Mouse (Mus musculus) forebrain, postnatal 0 days (tissue): ENCODE measurements at regions not wholly inside any gene's neighbourhood (a gene's known extent, or its start where the extent isn't known, plus 50 kb on each side); places are given as distances from the start of the nearest gene placed in this dataset.

ENCODE experiments used
- ATAC-seq: fragments of 200-750 bp; cut with Nextera tagmentation; 2 replicates; pipeline ENCODE4 v1.8.0; 2017; ENCODE audit warnings: mild to moderate bottlenecking, moderate library complexity
- DNase-seq: peaks from one replicate; pipeline ENCODE4 v3.0.0-alpha.2; 2015
- H3K27ac ChIP-seq: fragments of 300-500 bp; sonication (generic); 2 replicates; pipeline ENCODE4 v1.5.1; 2014; ENCODE audit warnings: low read depth, mild to moderate bottlenecking, antibody characterized with exemption, low read length, moderate library complexity, mixed read lengths
- H3K27me3 ChIP-seq: fragments of 300-500 bp; sonication (generic); 2 replicates; pipeline ENCODE4 v1.6.1; 2014; ENCODE audit warnings: mild to moderate bottlenecking, low read length, mixed read lengths; ENCODE audit not compliant: insufficient read depth
- H3K36me3 ChIP-seq: fragments of 300-500 bp; sonication (generic); 2 replicates; pipeline ENCODE4 v1.6.1; 2014; ENCODE audit warnings: mild to moderate bottlenecking, moderate library complexity; ENCODE audit not compliant: insufficient read depth
- H3K4me1 ChIP-seq: fragments of 300-500 bp; sonication (generic); 2 replicates; pipeline ENCODE4 v1.6.1; 2014; ENCODE audit warnings: antibody characterized with exemption; ENCODE audit not compliant: insufficient read depth
- H3K4me2 ChIP-seq: fragments of 300-500 bp; sonication (generic); 2 replicates; pipeline ENCODE4 v1.6.1; 2014; ENCODE audit warnings: low read depth, mild to moderate bottlenecking, moderate library complexity
- H3K4me3 ChIP-seq: fragments of 300-500 bp; sonication (generic); 2 replicates; pipeline ENCODE4 v1.5.1; 2014; ENCODE audit warnings: low read depth, low read length, mixed read lengths
- H3K9ac ChIP-seq: fragments of 300-500 bp; sonication (generic); 2 replicates; pipeline ENCODE4 v1.6.1; 2014; ENCODE audit warnings: mild to moderate bottlenecking
- H3K9me3 ChIP-seq: fragments of 300-500 bp; sonication (generic); 2 replicates; pipeline ENCODE4 v1.6.1; 2016; ENCODE audit warnings: low read length
- CTCF ChIP-seq: sonication (generic); IDR thresholded peaks from 2 replicates; pipeline ENCODE4 v1.5.1; 2016; ENCODE audit warnings: antibody characterized with exemption, control low read depth, low read depth
- WGBS: fragments of 180-500 bp; shearing (Covaris S2); extraction: QIAGEN DNeasy Blood & Tissue Kit; methylation state at CpG from one replicate; pipeline ENCODE4 v1.1.7; 2014; 5-methylcytosine and 5-hydroxymethylcytosine counted together

DNA sequence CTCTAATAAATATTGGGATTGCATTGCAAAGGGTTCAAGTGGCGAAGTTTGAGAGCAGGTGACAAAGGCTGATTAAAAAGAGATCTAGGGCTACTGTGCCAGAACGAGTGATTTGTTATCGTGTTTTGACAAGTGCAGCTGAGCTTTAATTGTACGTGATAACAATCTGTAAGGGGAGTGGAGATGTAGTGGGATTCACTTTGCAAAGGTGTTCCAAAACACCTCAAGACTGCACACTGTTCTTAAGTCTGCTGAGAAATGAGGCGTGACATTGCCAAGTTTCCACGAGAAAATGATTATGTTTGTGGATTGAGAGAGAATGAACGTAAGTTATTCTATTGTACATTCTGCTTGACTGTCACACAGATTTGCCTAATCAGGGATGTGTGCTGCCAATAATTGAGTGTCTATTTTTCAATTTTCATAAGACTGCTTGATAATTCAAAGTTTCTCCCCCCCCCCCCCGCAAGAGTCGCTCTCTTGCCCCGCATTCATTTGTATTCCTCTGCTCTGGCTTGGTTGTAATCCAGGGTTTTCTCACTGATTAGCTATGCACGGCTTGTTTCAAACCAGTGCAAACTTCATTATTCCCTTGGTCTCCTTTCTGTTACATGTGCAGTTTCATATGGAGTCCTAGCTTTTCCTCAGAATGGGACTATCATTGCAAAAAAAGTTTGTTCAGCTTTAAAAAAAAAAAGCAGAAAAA is 385.7 kb downstream of the Olfm4 start:
- no peak for TF ChIP-seq CTCF
- Histone ChIP-seq H3K9ac (no peak overlapping the region), H3K36me3 (no peaks in the 10 kb centered on the region), H3K4me2 (0 out of 2 replicates have a peak overlapping the region, but pooled peaks have one; percentile 1), H3K27me3 (no peaks in the 10 kb centered on the region), H3K9me3 (no peaks in the 10 kb centered on the region), H3K27ac (no peak overlapping the region), H3K4me1 (no peaks in the 10 kb centered on the region), H3K4me3 (no peak overlapping the region)
- ATAC-seq (peak; percentile 36; the same call in 1 of the 2 replicates), DNase-seq (peak; percentile 9)
- 13% methylated on average over 11 of the region's 11 CpGs for WGBS

DNA sequence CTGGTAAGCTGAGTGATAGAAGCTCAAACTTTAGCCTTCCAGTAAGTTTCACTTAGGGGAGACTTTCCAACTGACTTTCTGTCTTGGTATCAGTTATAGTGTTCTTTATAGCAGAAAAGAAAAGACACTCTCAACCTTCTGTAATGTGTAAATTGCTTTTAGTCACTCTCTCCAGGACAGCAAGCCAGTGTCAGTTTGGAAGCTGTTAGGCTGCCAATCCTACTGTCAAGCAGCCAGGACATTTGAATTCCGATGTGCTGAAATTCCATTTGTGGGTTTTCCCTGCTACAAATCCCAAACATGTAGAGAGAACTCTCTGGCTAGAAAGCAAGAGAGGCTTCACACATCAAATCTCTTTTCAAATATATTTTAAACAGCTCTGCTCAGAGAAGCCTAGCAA is 390.4 kb downstream of the Olfm4 start:
- no peak overlapping the region for H3K9ac ChIP-seq
- H3K9me3 ChIP-seq: no peaks in the 10 kb centered on the region
- H3K36me3 ChIP-seq: no peaks in the 10 kb centered on the region
- no peaks in the 10 kb centered on the region for H3K4me1 ChIP-seq
- peak; percentile 74 for DNase-seq
- H3K27me3 ChIP-seq: no peaks in the 10 kb centered on the region
- H3K4me3 ChIP-seq: no peak overlapping the region
- H3K4me2 ChIP-seq: no peak overlapping the region
- H3K27ac ChIP-seq: no peak overlapping the region
- ATAC-seq: peak; percentile 66; the same call in 1 of the 2 replicates
- 43% methylated on average over 1 of the region's 1 CpGs for WGBS
- no peak for TF ChIP-seq CTCF

DNA sequence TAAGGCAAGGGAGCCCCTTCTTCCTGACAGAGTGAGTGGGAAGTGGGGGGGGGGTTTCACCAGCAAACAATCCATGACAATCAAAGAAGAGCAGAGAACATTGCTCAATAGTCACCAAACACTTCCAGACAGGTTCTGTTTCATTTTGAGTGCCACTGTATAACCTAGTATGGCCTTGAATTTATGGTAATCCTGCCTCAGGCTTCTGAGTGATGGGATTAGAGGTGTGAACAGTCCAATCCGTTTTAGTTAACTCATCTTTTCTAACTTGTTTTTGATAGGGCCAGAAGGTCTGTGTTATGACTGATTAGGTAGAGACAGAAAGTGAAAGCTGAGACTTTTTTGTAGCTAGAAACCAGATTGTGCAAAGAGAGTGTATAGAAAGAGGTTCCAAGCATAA is 393.2 kb downstream of the Olfm4 start:
- H3K4me3 ChIP-seq: no peak overlapping the region
- WGBS: 40% methylated on average over 1 of the region's 1 CpGs
- no peak overlapping the region for H3K9ac ChIP-seq
- no peaks in the 10 kb centered on the region for H3K27me3 ChIP-seq
- no peaks in the 10 kb centered on the region for H3K9me3 ChIP-seq
- no peaks in the 10 kb centered on the region for H3K4me1 ChIP-seq
- H3K36me3 ChIP-seq: no peaks in the 10 kb centered on the region
- DNase-seq: no peak
- H3K27ac ChIP-seq: no peak overlapping the region
- no peak for TF ChIP-seq CTCF
- ATAC-seq: peak; percentile 76
- H3K4me2 ChIP-seq: no peak overlapping the region

DNA sequence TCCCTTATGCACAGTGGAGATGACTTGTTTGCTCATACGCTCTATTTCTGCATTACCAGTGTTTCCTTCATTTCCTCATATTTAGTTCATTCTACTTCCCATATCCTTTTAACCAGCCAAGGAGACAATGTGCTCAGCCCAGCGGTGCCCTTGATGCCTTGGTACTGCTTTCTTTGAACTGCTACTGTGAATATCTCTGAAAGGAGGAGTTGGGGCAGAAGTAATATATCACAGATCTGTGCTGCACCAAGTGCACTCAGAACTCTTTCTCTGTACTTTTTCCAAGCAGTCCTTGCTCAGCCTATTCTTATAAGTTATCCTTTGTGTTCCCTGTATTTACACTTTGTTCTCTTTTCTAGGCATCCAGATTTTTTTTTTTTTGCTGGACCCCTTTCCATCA is 407.5 kb downstream of the Olfm4 start:
- no peak for TF ChIP-seq CTCF
- Histone ChIP-seq H3K27me3 (no peaks in the 10 kb centered on the region), H3K4me3 (no peak overlapping the region), H3K27ac (no peak overlapping the region), H3K4me1 (no peaks in the 10 kb centered on the region), H3K36me3 (no peaks in the 10 kb centered on the region), H3K4me2 (no peak overlapping the region), H3K9me3 (no peaks in the 10 kb centered on the region), H3K9ac (no peak overlapping the region)
- ATAC-seq: no peak
- WGBS: 34% methylated on average over 2 of the region's 2 CpGs
- no peak for DNase-seq

DNA sequence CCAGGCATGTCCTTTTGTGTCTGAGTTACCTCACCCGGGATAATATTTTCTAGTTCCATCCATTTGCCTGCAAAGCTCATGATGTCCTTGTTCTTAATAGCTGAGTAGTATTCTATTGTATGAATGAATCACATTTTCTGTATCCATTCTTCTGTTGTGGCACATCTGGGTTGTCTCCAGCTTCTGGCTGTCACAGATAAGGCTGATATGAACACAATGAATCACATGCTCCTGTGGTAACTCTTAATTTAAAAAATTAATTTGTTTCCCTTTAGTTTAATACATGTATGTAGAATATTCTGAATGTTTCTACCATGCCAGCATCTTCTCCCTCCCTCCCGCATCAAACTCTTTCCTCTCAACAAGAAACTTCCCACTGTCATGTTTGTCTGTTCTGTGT is 424.4 kb downstream of the Olfm4 start:
- no peaks in the 10 kb centered on the region for H3K27me3 ChIP-seq

DNA sequence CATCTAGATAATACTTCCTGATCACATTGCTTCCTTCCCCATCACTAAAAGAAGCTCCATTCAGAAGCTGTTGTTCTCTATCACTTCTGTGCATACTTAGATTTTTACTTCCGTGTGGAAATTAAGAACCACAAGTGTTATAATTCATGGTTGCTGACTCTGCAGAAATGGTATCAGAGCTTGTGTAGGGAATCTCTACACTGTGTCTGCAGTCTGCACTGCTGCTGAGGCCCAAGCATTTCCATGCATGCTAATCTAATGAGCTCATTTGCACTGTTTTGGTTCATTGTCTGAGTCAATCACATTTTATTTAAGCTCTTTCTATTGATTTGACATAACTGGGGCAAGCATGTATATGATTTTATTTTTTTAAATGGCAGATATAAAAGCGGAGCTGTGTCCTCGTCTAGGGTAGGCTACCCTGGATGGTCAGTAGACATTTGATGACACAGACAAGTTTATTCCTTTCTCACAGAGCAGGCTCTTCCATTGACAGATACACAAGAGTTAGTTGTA is 435.0 kb downstream of the Olfm4 start:
- no peak for DNase-seq
- Histone ChIP-seq H3K27me3 (no peaks in the 10 kb centered on the region), H3K9me3 (no peaks in the 10 kb centered on the region), H3K4me2 (no peak overlapping the region), H3K4me1 (no peaks in the 10 kb centered on the region), H3K4me3 (no peak overlapping the region), H3K9ac (no peak overlapping the region), H3K36me3 (no peaks in the 10 kb centered on the region), H3K27ac (no peak overlapping the region)
- ATAC-seq: peak; percentile 72
- TF ChIP-seq CTCF: no peak
- WGBS: 72% methylated on average over 3 of the region's 3 CpGs

More for the DNA sequence above, 424.4 kb downstream of the Olfm4 start:
- H3K27ac ChIP-seq: no peak overlapping the region
- ATAC-seq (no peak), DNase-seq (no peak)
- H3K4me3 ChIP-seq: no peak overlapping the region
- H3K9ac ChIP-seq: no peak overlapping the region
- TF ChIP-seq CTCF: no peak
- no peaks in the 10 kb centered on the region for H3K4me1 ChIP-seq
- no peak overlapping the region for H3K4me2 ChIP-seq
- WGBS: 95% methylated on average over 2 of the region's 2 CpGs
- no peaks in the 10 kb centered on the region for H3K9me3 ChIP-seq
- H3K36me3 ChIP-seq: no peaks in the 10 kb centered on the region

DNA sequence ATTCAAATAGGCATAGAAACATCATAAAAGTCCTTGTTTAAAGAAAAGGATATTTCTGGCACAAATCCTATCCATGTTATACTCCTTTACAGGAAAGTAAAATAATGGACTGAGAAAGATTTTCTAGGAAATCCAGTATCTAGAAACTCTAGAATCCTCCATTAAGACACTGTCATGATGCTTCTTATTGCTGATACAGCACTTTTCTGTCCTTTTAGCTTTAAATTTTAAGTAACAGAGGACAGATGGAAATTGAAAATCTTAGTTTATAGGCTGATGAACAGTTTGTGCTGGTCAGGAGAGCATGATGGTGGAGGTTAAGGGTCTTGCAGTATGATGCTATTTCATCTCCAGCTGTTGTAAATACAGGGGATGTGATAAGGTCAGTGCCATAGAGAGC is 459.9 kb downstream of the Olfm4 start:
- Histone ChIP-seq H3K9ac (no peak overlapping the region), H3K4me3 (no peak overlapping the region), H3K27me3 (no peaks in the 10 kb centered on the region), H3K27ac (no peak overlapping the region), H3K4me1 (no peaks in the 10 kb centered on the region), H3K9me3 (no peaks in the 10 kb centered on the region), H3K36me3 (no peaks in the 10 kb centered on the region), H3K4me2 (no peak overlapping the region)
- TF ChIP-seq CTCF: no peak
- no peak for DNase-seq
- ATAC-seq: no peak
